ENCODE assay signal across 8 mouse cellular contexts in the genomic region with DNA sequence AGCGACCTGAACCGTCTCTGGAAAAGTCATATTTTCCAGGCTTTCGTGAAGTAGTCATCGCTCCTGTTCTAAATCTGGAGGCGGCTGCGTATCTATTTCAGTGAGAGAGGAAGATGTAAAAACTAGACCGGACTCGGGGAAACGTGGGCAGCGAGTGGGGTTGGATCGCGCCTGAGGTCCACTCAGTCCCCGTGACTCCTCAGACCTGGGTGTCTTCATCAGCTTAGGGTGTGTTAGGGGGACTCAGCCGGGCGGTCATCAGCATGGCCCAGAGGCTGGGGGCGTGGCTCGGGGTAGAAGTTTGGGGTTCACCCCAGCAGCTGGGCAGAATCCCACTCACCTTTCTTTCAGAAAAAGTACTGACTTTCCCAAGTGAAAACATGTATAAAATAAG.
A peak's percentile ranks its signal among the peaks of the same experiment; 100 is the strongest.
DNase-seq lines count a peak whose midpoint lies in the region; ATAC-seq lines count a peak whose summit lies in the region.

No protein-coding gene starts in this region.

- 1% methylated on average over 17 of the region's 17 CpGs for WGBS in kidney, embryonic 16.5 days
- WGBS in embryonic facial prominence, embryonic 10.5 days: 2% methylated on average over 17 of the region's 17 CpGs
- 1% methylated on average over 17 of the region's 17 CpGs for WGBS in hindbrain, embryonic 15.5 days
- WGBS in midbrain, embryonic 10.5 days: 4% methylated on average over 17 of the region's 17 CpGs

- H3K4me1 ChIP-seq in kidney, embryonic 16.5 days (ENCODE audit: insufficient read depth, low read length): peaks cover 7% of the 10 kb centered on the region
- H3K4me1 ChIP-seq in embryonic facial prominence, embryonic 10.5 days: peaks cover 18% of the 10 kb centered on the region
- H3K4me1 ChIP-seq in hindbrain, embryonic 15.5 days (replicated peaks): peaks cover 18% of the 10 kb centered on the region
- H3K4me1 ChIP-seq in midbrain, embryonic 10.5 days: peaks cover 21% of the 10 kb centered on the region

- no peak for DNase-seq in kidney, postnatal 10 days
- DNase-seq in embryonic facial prominence, embryonic 10.5 days (ENCODE audit: low spot score): no peak
- no peak for DNase-seq in midbrain, embryonic 10.5 days (ENCODE audit: low spot score)
- no peak for DNase-seq in embryo, embryonic 10.5 days (ENCODE audit: low spot score)
- no peak for DNase-seq in frontal cortex, postnatal 10 days (ENCODE audit: low spot score in 2 of 2)
- DNase-seq in left cerebral cortex, adult 8-10 months (ENCODE audit: low spot score in 2 of 2): no peak

- H3K9me3 ChIP-seq in kidney, embryonic 16.5 days (ENCODE audit: low read length): no peaks in the 10 kb centered on the region
- no peaks in the 10 kb centered on the region for H3K9me3 ChIP-seq in embryonic facial prominence, embryonic 10.5 days
- no peaks in the 10 kb centered on the region for H3K9me3 ChIP-seq in hindbrain, embryonic 15.5 days
- no peaks in the 10 kb centered on the region for H3K9me3 ChIP-seq in midbrain, embryonic 10.5 days (replicated peaks)

- peak overlapping the region; percentile 71 for H3K9ac ChIP-seq in kidney, embryonic 16.5 days (replicated peaks; ENCODE audit: low read length)
- peak overlapping the region; percentile 72 for H3K9ac ChIP-seq in hindbrain, embryonic 15.5 days

- peak overlapping the region; percentile 99 for H3K27ac ChIP-seq in kidney, embryonic 16.5 days (ENCODE audit: low read length)
- peak overlapping the region; percentile 97 for H3K27ac ChIP-seq in embryonic facial prominence, embryonic 10.5 days (replicated peaks)
- H3K27ac ChIP-seq in hindbrain, embryonic 15.5 days (replicated peaks): peak overlapping the region; percentile 97
- H3K27ac ChIP-seq in midbrain, embryonic 10.5 days (replicated peaks): peak overlapping the region; percentile 97

- peak overlapping the region; percentile 68 for H3K4me3 ChIP-seq in kidney, embryonic 16.5 days (ENCODE audit: low read length)
- H3K4me3 ChIP-seq in embryonic facial prominence, embryonic 10.5 days: peak overlapping the region; percentile 65
- peak overlapping the region; percentile 51 for H3K4me3 ChIP-seq in hindbrain, embryonic 15.5 days
- peak overlapping the region; percentile 62 for H3K4me3 ChIP-seq in midbrain, embryonic 10.5 days

- peak overlapping the region; percentile 59 for H3K4me2 ChIP-seq in kidney, embryonic 16.5 days (replicated peaks; ENCODE audit: low read depth, low read length)
- peak overlapping the region; percentile 81 for H3K4me2 ChIP-seq in hindbrain, embryonic 15.5 days

- H3K36me3 ChIP-seq in kidney, embryonic 16.5 days (ENCODE audit: insufficient read depth, low read length): no peaks in the 10 kb centered on the region
- no peaks in the 10 kb centered on the region for H3K36me3 ChIP-seq in embryonic facial prominence, embryonic 10.5 days (replicated peaks)
- H3K36me3 ChIP-seq in hindbrain, embryonic 15.5 days: no peaks in the 10 kb centered on the region
- no peaks in the 10 kb centered on the region for H3K36me3 ChIP-seq in midbrain, embryonic 10.5 days

- ATAC-seq in kidney, embryonic 16.5 days (ENCODE audit: low FRiP score, low TSS enrichment): peak; percentile 41
- peak; percentile 28 for ATAC-seq in hindbrain, embryonic 15.5 days (ENCODE audit: low FRiP score, low read depth)

- no peaks in the 10 kb centered on the region for H3K27me3 ChIP-seq in kidney, embryonic 16.5 days (ENCODE audit: insufficient read depth, low read length)
- H3K27me3 ChIP-seq in embryonic facial prominence, embryonic 10.5 days (replicated peaks; ENCODE audit: low read depth, poor library complexity, severe bottlenecking): no peaks in the 10 kb centered on the region
- H3K27me3 ChIP-seq in hindbrain, embryonic 15.5 days: no peaks in the 10 kb centered on the region
- peaks cover 6% of the 10 kb centered on the region; the same call in 1 of the 2 replicates for H3K27me3 ChIP-seq in midbrain, embryonic 10.5 days (ENCODE audit: low read depth, poor library complexity, severe bottlenecking)
